Mouse (Mus musculus) embryonic facial prominence, embryonic 14.5 days (tissue): ENCODE results near the gene Slc26a10. TPM values are rescaled to one million over a fixed set of nuclear protein-coding genes. Genes with fewer than 3 reads are reported as not detected.
A peak's percentile ranks its signal among the peaks of the same experiment; 100 is the strongest.
"Not testable (repeated sequence)": the region's sequence is repeated elsewhere in the genome, so short reads cannot be mapped to it uniquely, and the experiment has no call there.

ENCODE experiments used
- ATAC-seq: fragments of 200-750 bp; cut with Nextera tagmentation; 2 replicates; pipeline ENCODE4 v1.8.0; 2017; ENCODE audit warnings: low read depth, moderate number of reproducible peaks, moderate TSS enrichment
- DNase-seq: peaks from one replicate; pipeline ENCODE4 v3.0.0-alpha.2; 2015; ENCODE audit warnings: low spot score
- H3K27ac ChIP-seq: fragments of 300-500 bp; sonication (generic); replicated peaks from 2 replicates; pipeline ENCODE4 v1.5.1; 2014; ENCODE audit warnings: low read depth, mild to moderate bottlenecking, low read length, moderate library complexity
- H3K27me3 ChIP-seq: fragments of 300-500 bp; sonication (generic); replicated peaks from 2 replicates; pipeline ENCODE4 v1.6.1; 2014; ENCODE audit warnings: low read length; ENCODE audit not compliant: control insufficient read depth, insufficient read depth
- H3K36me3 ChIP-seq: fragments of 300-500 bp; sonication (generic); 2 replicates; pipeline ENCODE4 v1.6.1; 2014; ENCODE audit warnings: low read length, mixed read lengths; ENCODE audit not compliant: control insufficient read depth, insufficient read depth
- H3K4me1 ChIP-seq: fragments of 300-500 bp; sonication (generic); 2 replicates; pipeline ENCODE4 v1.6.1; 2014; ENCODE audit warnings: antibody characterized with exemption, low read length; ENCODE audit not compliant: control insufficient read depth, insufficient read depth
- H3K4me2 ChIP-seq: fragments of 300-500 bp; sonication (generic); 2 replicates; pipeline ENCODE4 v1.6.1; 2014; ENCODE audit warnings: low read depth, mild to moderate bottlenecking, low read length, moderate library complexity, mixed read lengths
- H3K4me3 ChIP-seq: fragments of 300-500 bp; sonication (generic); 2 replicates; pipeline ENCODE4 v1.5.1; 2014; ENCODE audit warnings: low read depth, mild to moderate bottlenecking, low read length
- H3K9ac ChIP-seq: fragments of 300-500 bp; sonication (generic); 2 replicates; pipeline ENCODE4 v1.6.1; 2014; ENCODE audit warnings: low read depth, mild to moderate bottlenecking, low read length, moderate library complexity, mixed read lengths
- H3K9me3 ChIP-seq: fragments of 300-500 bp; sonication (generic); 2 replicates; pipeline ENCODE4 v1.6.1; 2016; ENCODE audit warnings: low read length; ENCODE audit not compliant: control insufficient read depth
- WGBS: fragments of 180-500 bp; shearing (Covaris S2); extraction: QIAGEN DNeasy Blood & Tissue Kit; methylation state at CpG from one replicate; pipeline ENCODE4 v1.1.7; 2014; 5-methylcytosine and 5-hydroxymethylcytosine counted together
- polyA plus RNA-seq: library from polyadenylated mRNA; unstranded; fragments of >200 nt; fragmentation: Nextera tagmentation; extraction: Ambion mirVana; gene quantifications from 2 replicates; pipeline ENCODE4 v1.2.1, GENCODE M21; 2014

Slc26a10 gene
- polyA plus RNA-seq, 1 experiment from 2014 or later, result 0.86 TPM

GRCm38 (mm10) chr10:127135118-127135836 lies 45.2 kb downstream of the Slc26a10 start:
- Histone ChIP-seq H3K4me3 (no peak overlapping the region), H3K4me2 (no peak overlapping the region), H3K4me1 (no peaks in the 10 kb centered on the region), H3K27ac (0 out of 2 replicates have a peak overlapping the region, but pooled peaks have one; percentile 33), H3K9ac (peak overlapping the region; percentile 34; the same call in 1 of the 2 replicates), H3K27me3 (no peaks in the 10 kb centered on the region), H3K9me3 (no peaks in the 10 kb centered on the region), H3K36me3 (no peaks in the 10 kb centered on the region)
- DNase-seq (no peak), ATAC-seq (no peak; the same call in 1 of the 2 replicates)
- 42% methylated on average over 8 of the region's 8 CpGs for WGBS

GRCm38 (mm10) chr10:127134394-127135035 lies 45.9 kb downstream of the Slc26a10 start:
- H3K4me1 ChIP-seq, DNase-seq, H3K4me3 ChIP-seq, H3K9me3 ChIP-seq, H3K9ac ChIP-seq, H3K4me2 ChIP-seq, ATAC-seq, H3K27me3 ChIP-seq, H3K27ac ChIP-seq, H3K36me3 ChIP-seq: not testable (repeated sequence)
- WGBS, result 84% methylated on average over 3 of the region's 3 CpGs

- Histone ChIP-seq H3K9ac (no peak overlapping the region), H3K4me1 (no peaks in the 10 kb centered on the region), H3K9me3 (no peaks in the 10 kb centered on the region), H3K27me3 (no peaks in the 10 kb centered on the region), H3K4me2 (no peak overlapping the region), H3K4me3 (no peak overlapping the region), H3K36me3 (no peaks in the 10 kb centered on the region), H3K27ac (no peak overlapping the region)
- no peak for DNase-seq
- ATAC-seq, result no peak
- WGBS, result 66% methylated on average over 5 of the region's 5 CpGs
These were observed 48.0 kb downstream of the Slc26a10 start for GRCm38 (mm10) chr10:127132469-127132868.

DNA sequence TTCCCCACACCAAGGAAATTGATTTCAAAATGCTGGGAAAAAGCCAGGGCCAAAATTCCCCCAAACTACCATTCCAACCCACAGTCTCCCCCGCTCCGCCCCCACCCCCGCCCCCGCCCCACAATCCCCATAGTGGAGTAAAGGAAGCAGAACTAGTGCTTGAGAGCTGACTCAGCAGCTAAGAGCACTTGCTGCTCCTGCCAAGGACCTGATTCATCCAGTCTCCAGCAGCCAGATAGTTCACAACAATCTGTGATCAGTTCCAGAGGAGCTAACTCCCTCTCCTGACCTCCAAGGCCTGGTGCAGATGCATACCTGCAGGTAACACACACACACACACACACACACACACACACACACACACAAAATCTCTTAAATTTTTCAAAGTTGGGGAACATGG lies 51.0 kb downstream of the Slc26a10 start:
- Histone ChIP-seq H3K4me3 (no peak overlapping the region), H3K27ac (no peak overlapping the region), H3K4me2 (no peak overlapping the region), H3K9ac (no peak overlapping the region), H3K9me3 (no peaks in the 10 kb centered on the region), H3K36me3 (no peaks in the 10 kb centered on the region), H3K27me3 (no peaks in the 10 kb centered on the region), H3K4me1 (no peaks in the 10 kb centered on the region)
- 68% methylated on average over 4 of the region's 4 CpGs for WGBS
- peak; percentile 63 for DNase-seq
- no peak for ATAC-seq

GRCm38 (mm10) chr10:127127711-127128279 lies 52.6 kb downstream of the Slc26a10 start:
- peaks cover 5% of the 10 kb centered on the region; the same call in 1 of the 2 replicates for H3K4me1 ChIP-seq
- no peak for ATAC-seq
- no peak overlapping the region for H3K27ac ChIP-seq
- no peak overlapping the region for H3K4me3 ChIP-seq
- H3K9ac ChIP-seq, result no peak overlapping the region
- no peak overlapping the region for H3K4me2 ChIP-seq
- 57% methylated on average over 7 of the region's 7 CpGs for WGBS
- DNase-seq, result no peak
- no peaks in the 10 kb centered on the region for H3K36me3 ChIP-seq
- no peaks in the 10 kb centered on the region for H3K27me3 ChIP-seq
- H3K9me3 ChIP-seq, result no peaks in the 10 kb centered on the region

- Histone ChIP-seq H3K9me3 (no peaks in the 10 kb centered on the region), H3K9ac (no peak overlapping the region), H3K4me3 (no peak overlapping the region), H3K4me2 (no peak overlapping the region), H3K27me3 (no peaks in the 10 kb centered on the region), H3K36me3 (no peaks in the 10 kb centered on the region), H3K27ac (no peak overlapping the region), H3K4me1 (peaks cover 8% of the 10 kb centered on the region; the same call in 1 of the 2 replicates)
- DNase-seq, result no peak
- 83% methylated on average over 5 of the region's 5 CpGs for WGBS
- no peak for ATAC-seq
These were observed 53.9 kb downstream of the Slc26a10 start for GRCm38 (mm10) chr10:127126579-127126978.

DNA sequence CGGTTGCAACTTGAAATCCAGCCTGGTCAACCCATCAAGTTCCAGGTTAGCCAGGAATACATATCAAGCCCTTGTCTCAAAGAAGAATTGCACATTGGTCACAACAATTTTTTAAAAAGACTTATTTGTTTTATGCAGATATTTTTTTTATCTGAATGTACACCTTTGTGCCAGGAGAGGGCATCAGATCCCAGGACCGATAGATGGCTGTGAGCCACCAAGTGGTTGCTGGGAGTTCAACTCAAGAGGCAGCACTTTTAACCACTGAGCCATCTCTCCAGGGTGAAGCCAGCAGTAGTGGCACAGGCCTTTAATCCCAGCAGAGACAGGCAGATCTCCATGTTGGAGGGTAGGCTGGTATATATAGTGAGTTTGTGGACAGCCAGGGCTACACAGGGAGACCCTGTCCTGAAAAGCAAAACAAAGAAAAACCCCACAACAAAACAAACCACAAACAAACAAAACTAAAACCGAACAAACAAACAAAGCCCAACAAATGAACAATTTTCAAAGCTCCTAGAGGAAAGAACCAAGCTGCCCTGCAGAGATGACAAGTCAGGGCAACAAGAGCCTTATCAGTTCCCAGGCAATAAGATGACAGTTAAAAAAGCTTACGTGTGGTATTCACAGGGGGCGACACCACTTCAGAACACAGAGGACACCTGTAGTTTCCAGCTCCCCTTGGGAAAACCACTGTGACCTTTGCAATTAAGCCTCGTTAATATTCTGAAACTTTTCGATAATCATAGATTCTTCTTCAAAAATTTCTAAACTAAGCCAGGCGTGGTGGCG lies 55.0 kb downstream of the Slc26a10 start:
- Histone ChIP-seq H3K9ac (no peak overlapping the region), H3K9me3 (no peaks in the 10 kb centered on the region), H3K36me3 (no peaks in the 10 kb centered on the region), H3K27ac (no peak overlapping the region), H3K4me2 (no peak overlapping the region), H3K4me3 (no peak overlapping the region), H3K27me3 (no peaks in the 10 kb centered on the region), H3K4me1 (peaks cover 8% of the 10 kb centered on the region; the same call in 1 of the 2 replicates)
- WGBS, result 75% methylated on average over 9 of the region's 9 CpGs
- no peak for ATAC-seq
- peak; percentile 54 for DNase-seq

GRCm38 (mm10) chr10:127123436-127123805 lies 57.0 kb downstream of the Slc26a10 start:
- Histone ChIP-seq H3K4me3 (peak overlapping the region; percentile 26), H3K36me3 (peaks cover 5% of the 10 kb centered on the region; the same call in 1 of the 2 replicates), H3K9me3 (no peaks in the 10 kb centered on the region), H3K4me1 (peaks cover 8% of the 10 kb centered on the region), H3K27me3 (no peaks in the 10 kb centered on the region), H3K27ac (no peak overlapping the region), H3K4me2 (peak overlapping the region; percentile 57), H3K9ac (peak overlapping the region; percentile 35; the same call in 1 of the 2 replicates)
- ATAC-seq, result no peak
- WGBS, result 20% methylated on average over 4 of the region's 4 CpGs
- DNase-seq, result peak; percentile 79
